Mouse (Mus musculus) intestine, postnatal 0 days (tissue): ENCODE data around the gene Als2cl. TPM values are rescaled to one million over a fixed set of nuclear protein-coding genes. Genes with fewer than 3 reads are reported as not detected.

Experiments
- ATAC-seq: fragments of 200-750 bp; cut with Nextera tagmentation; 2 replicates; pipeline ENCODE4 v1.8.0; 2017; ENCODE audit warnings: mild to moderate bottlenecking, moderate TSS enrichment, moderate library complexity
- H3K27ac ChIP-seq: fragments of 300-500 bp; sonication (generic); 2 replicates; pipeline ENCODE4 v1.5.1; 2014; ENCODE audit warnings: mild to moderate bottlenecking, low read depth, low read length, moderate library complexity
- H3K27me3 ChIP-seq: fragments of 300-500 bp; sonication (generic); replicated peaks from 2 replicates; pipeline ENCODE4 v1.6.1; 2014; ENCODE audit warnings: low read length, mixed read lengths; ENCODE audit not compliant: control insufficient read depth, insufficient read depth
- H3K36me3 ChIP-seq: fragments of 300-500 bp; sonication (generic); 2 replicates; pipeline ENCODE4 v1.6.1; 2014; ENCODE audit warnings: mild to moderate bottlenecking, moderate library complexity; ENCODE audit not compliant: control insufficient read depth, insufficient read depth
- H3K4me1 ChIP-seq: fragments of 300-500 bp; sonication (generic); replicated peaks from 2 replicates; pipeline ENCODE4 v1.6.1; 2014; ENCODE audit warnings: antibody characterized with exemption, low read length, mixed read lengths; ENCODE audit not compliant: control insufficient read depth, insufficient read depth
- H3K4me2 ChIP-seq: fragments of 300-500 bp; sonication (generic); replicated peaks from 2 replicates; pipeline ENCODE4 v1.6.1; 2014; ENCODE audit warnings: low read depth, mild to moderate bottlenecking, moderate library complexity
- H3K4me3 ChIP-seq: fragments of 300-500 bp; sonication (generic); 2 replicates; pipeline ENCODE4 v1.5.1; 2014; ENCODE audit warnings: low read depth, low read length
- H3K9ac ChIP-seq: fragments of 300-500 bp; sonication (generic); 2 replicates; pipeline ENCODE4 v1.6.1; 2014; ENCODE audit warnings: mild to moderate bottlenecking, low read depth, low read length
- H3K9me3 ChIP-seq: fragments of 300-500 bp; sonication (generic); 2 replicates; pipeline ENCODE4 v1.6.1; 2016; ENCODE audit warnings: mixed run types; ENCODE audit not compliant: control insufficient read depth
- CTCF ChIP-seq: sonication (generic); IDR thresholded peaks from 2 replicates; pipeline ENCODE4 v1.5.1; 2016; ENCODE audit warnings: low read depth, mild to moderate bottlenecking, control low read depth, antibody characterized with exemption, moderate library complexity
- WGBS: fragments of 180-500 bp; shearing (Covaris S2); extraction: QIAGEN DNeasy Blood & Tissue Kit; methylation state at CpG from one replicate; pipeline ENCODE4 v1.1.7; 2014; 5-methylcytosine and 5-hydroxymethylcytosine counted together
- polyA plus RNA-seq: library from polyadenylated mRNA; unstranded; fragments of >200 nt; fragmentation: Nextera tagmentation; extraction: Ambion mirVana; gene quantifications from 2 replicates; pipeline ENCODE4 v1.2.1, GENCODE M21; 2015

Gene Als2cl
- polyA plus RNA-seq, 1 experiment from 2014 or later = 7.6 TPM

- Histone ChIP-seq H3K9ac (no peak overlapping the region), H3K27ac (no peak overlapping the region), H3K4me3 (no peak overlapping the region), H3K9me3 (no peaks in the 10 kb centered on the region), H3K27me3 (no peaks in the 10 kb centered on the region), H3K4me2 (no peak overlapping the region), H3K4me1 (no peaks in the 10 kb centered on the region), H3K36me3 (no peaks in the 10 kb centered on the region)
- ATAC-seq = no peak
- TF ChIP-seq CTCF = no peak
- 73% methylated on average over 4 of the region's 4 CpGs for WGBS
Observed at GRCm38 (mm10) chr9:110907838-110908630, 28.4 kb downstream of the Als2cl start.

DNA sequence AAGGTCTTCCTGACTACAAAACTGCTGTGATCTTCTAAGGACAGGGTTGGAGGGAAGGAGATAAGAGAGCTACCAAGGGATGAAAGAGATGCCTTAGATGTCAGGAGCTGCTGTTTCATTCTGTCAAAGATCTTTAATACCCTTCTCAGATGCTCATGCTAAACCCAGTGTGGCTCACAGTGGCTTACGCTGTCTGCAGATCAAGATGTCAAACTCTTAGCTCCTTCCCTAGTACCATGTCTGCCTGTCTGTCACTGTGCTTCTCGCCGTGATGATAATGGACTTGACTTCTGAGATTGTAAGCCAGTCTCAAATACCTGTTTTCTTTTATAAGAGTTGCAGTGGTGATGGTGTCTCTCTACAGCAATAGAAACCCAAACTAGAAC is 29.0 kb downstream of the Als2cl start:
- no peaks in the 10 kb centered on the region for H3K36me3 ChIP-seq
- no peak for TF ChIP-seq CTCF
- no peak overlapping the region for H3K9ac ChIP-seq
- H3K4me3 ChIP-seq = no peak overlapping the region
- H3K4me1 ChIP-seq = no peaks in the 10 kb centered on the region
- no peak overlapping the region for H3K4me2 ChIP-seq
- no peak for ATAC-seq
- no peak overlapping the region for H3K27ac ChIP-seq
- H3K27me3 ChIP-seq = no peaks in the 10 kb centered on the region
- no peaks in the 10 kb centered on the region for H3K9me3 ChIP-seq
- WGBS = 95% methylated on average over 3 of the region's 3 CpGs

- H3K4me2 ChIP-seq = no peak overlapping the region
- no peak overlapping the region for H3K27ac ChIP-seq
- H3K9me3 ChIP-seq = no peaks in the 10 kb centered on the region
- H3K36me3 ChIP-seq = no peaks in the 10 kb centered on the region
- TF ChIP-seq CTCF = no peak
- H3K4me3 ChIP-seq = no peak overlapping the region
- no peak overlapping the region for H3K9ac ChIP-seq
- 75% methylated on average over 6 of the region's 6 CpGs for WGBS
- no peak for ATAC-seq
- no peaks in the 10 kb centered on the region for H3K4me1 ChIP-seq
- H3K27me3 ChIP-seq = no peaks in the 10 kb centered on the region
Observed at GRCm38 (mm10) chr9:110909371-110909967, 29.8 kb downstream of the Als2cl start.

DNA sequence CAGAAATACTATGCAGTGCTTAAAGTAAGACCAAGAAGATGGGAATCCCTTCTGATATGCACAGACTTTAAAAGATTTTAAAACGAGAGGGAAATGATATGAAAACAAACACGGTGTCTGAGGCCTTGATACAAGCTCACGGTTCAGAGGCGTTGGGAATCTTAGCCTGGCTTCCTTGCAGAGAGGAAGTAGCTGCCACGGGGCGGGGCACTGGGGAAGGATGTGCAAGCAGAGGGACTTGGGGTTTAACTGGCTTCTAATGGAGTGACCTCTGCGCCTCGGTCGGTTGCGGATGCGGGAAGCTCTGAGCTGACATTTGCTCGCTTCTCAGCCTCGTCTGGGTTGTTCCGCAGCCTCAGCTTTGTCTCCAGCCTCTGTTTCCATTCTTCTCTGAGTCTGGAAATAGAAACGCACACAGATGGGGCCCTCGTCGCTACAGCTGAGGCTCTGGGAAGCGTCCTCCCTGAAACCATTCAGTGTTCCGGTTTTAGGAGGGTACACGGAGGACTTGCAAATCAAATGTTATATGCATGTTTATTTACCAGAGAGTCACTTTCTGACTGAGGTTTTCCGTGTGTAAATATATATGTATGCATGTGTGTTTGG is 35.1 kb downstream of the Als2cl start:
- WGBS = 52% methylated on average over 21 of the region's 21 CpGs
- Histone ChIP-seq H3K4me2 (no peak overlapping the region), H3K4me3 (no peak overlapping the region), H3K4me1 (no peaks in the 10 kb centered on the region), H3K36me3 (no peaks in the 10 kb centered on the region), H3K9me3 (no peaks in the 10 kb centered on the region), H3K27me3 (no peaks in the 10 kb centered on the region), H3K27ac (no peak overlapping the region), H3K9ac (no peak overlapping the region)
- no peak for TF ChIP-seq CTCF
- ATAC-seq = no peak

GRCm38 (mm10) chr9:110915466-110915865 is 35.8 kb downstream of the Als2cl start:
- Histone ChIP-seq H3K27me3 (no peaks in the 10 kb centered on the region), H3K4me3 (no peak overlapping the region), H3K4me1 (no peaks in the 10 kb centered on the region), H3K9ac (no peak overlapping the region), H3K9me3 (no peaks in the 10 kb centered on the region), H3K36me3 (no peaks in the 10 kb centered on the region), H3K4me2 (no peak overlapping the region), H3K27ac (no peak overlapping the region)
- WGBS = 54% methylated on average over 8 of the region's 8 CpGs
- TF ChIP-seq CTCF = no peak
- ATAC-seq = no peak

DNA sequence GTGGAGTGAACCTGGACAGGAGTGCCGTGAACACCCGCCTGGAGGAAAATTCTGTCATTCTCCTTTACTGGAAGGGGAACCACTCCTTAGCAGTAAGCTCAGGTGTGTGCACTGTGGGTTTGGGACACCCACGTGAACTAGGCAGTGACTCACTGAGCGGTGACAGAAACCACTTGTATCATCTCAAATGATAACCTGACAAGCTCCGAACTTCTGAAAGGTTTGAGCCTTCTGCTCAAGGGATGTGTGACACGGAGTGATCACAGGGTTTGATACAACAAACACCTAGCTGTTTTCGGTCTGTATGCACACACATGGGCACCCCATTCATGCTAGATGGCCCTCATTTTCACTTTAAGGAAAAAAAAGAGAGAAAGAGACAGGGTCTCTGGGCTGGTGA is 37.1 kb downstream of the Als2cl start, which contains the start of gene Fam240a:
Fam240a (minus strand) TSS at position 76 of the 400 bp plus-strand sequence.
- no peak for ATAC-seq
- Histone ChIP-seq H3K9me3 (no peaks in the 10 kb centered on the region), H3K4me2 (no peak within 1 kb of the TSS), H3K27me3 (no peaks in the 10 kb centered on the region), H3K4me1 (no peaks in the 10 kb centered on the region), H3K9ac (no peak within 1 kb of the TSS), H3K36me3 (no peaks in the 10 kb centered on the region), H3K27ac (no peak within 1 kb of the TSS), H3K4me3 (no peak within 1 kb of the TSS)
- no peak for TF ChIP-seq CTCF
- WGBS = 94% methylated on average over 7 of the region's 7 CpGs
